Mouse (Mus musculus) midbrain, embryonic 16.5 days (tissue): ENCODE measurements around the gene Tbca. TPM values are rescaled to one million over a fixed set of nuclear protein-coding genes. Genes with fewer than 3 reads are reported as not detected.

Source experiments
- ATAC-seq: fragments of 200-750 bp; cut with Nextera tagmentation; 2 replicates; pipeline ENCODE4 v1.8.0; 2017; ENCODE audit warnings: moderate TSS enrichment
- H3K27ac ChIP-seq: fragments of 300-500 bp; sonication (generic); 2 replicates; pipeline ENCODE4 v1.5.1; 2014; ENCODE audit warnings: mild to moderate bottlenecking, low read length, mixed read lengths
- H3K27me3 ChIP-seq: fragments of 300-500 bp; sonication (generic); 2 replicates; pipeline ENCODE4 v1.6.1; 2014; ENCODE audit warnings: low read depth, low read length, mixed read lengths; ENCODE audit not compliant: control insufficient read depth, insufficient read depth
- H3K36me3 ChIP-seq: fragments of 300-500 bp; sonication (generic); 2 replicates; pipeline ENCODE4 v1.6.1; 2014; ENCODE audit warnings: mild to moderate bottlenecking, low read length, moderate library complexity, mixed read lengths; ENCODE audit not compliant: control insufficient read depth, insufficient read depth
- H3K4me1 ChIP-seq: fragments of 300-500 bp; sonication (generic); 2 replicates; pipeline ENCODE4 v1.6.1; 2014; ENCODE audit warnings: mild to moderate bottlenecking, low read length, mixed read lengths; ENCODE audit not compliant: control insufficient read depth, insufficient read depth
- H3K4me2 ChIP-seq: fragments of 300-500 bp; sonication (generic); 2 replicates; pipeline ENCODE4 v1.6.1; 2014; ENCODE audit warnings: mild to moderate bottlenecking, low read length, mixed read lengths
- H3K4me3 ChIP-seq: fragments of 300-500 bp; sonication (generic); 2 replicates; pipeline ENCODE4 v1.5.1; 2014; ENCODE audit warnings: low read depth, mild to moderate bottlenecking, low read length, moderate library complexity, mixed read lengths
- H3K9ac ChIP-seq: fragments of 300-500 bp; sonication (generic); 2 replicates; pipeline ENCODE4 v1.6.1; 2014; ENCODE audit warnings: low read depth, low read length, mixed read lengths
- H3K9me3 ChIP-seq: fragments of 300-500 bp; sonication (generic); replicated peaks from 2 replicates; pipeline ENCODE4 v1.6.1; 2014; ENCODE audit warnings: mild to moderate bottlenecking, low read length, mixed read lengths; ENCODE audit not compliant: control insufficient read depth, poor library complexity, severe bottlenecking
- WGBS: fragments of 180-500 bp; shearing (Covaris S2); extraction: QIAGEN DNeasy Blood & Tissue Kit; methylation state at CpG from one replicate; pipeline ENCODE4 v1.1.7; 2014; 5-methylcytosine and 5-hydroxymethylcytosine counted together
- polyA plus RNA-seq: library from polyadenylated mRNA; unstranded; fragments of >200 nt; fragmentation: Nextera tagmentation; extraction: Ambion mirVana; gene quantifications from 2 replicates; pipeline ENCODE4 v1.2.1, GENCODE M21; 2015

Gene Tbca
- polyA plus RNA-seq, 1 experiment from 2014 or later, result 304 TPM

- Histone ChIP-seq H3K4me3 (0 out of 2 replicates have a peak overlapping the region, but pooled peaks have one; percentile 2), H3K4me1 (peaks cover 2% of the 10 kb centered on the region; the same call in 1 of the 2 replicates), H3K27me3 (peaks cover 43% of the 10 kb centered on the region), H3K4me2 (peak overlapping the region; percentile 22), H3K27ac (peak overlapping the region; percentile 20; the same call in 1 of the 2 replicates), H3K9me3 (no peaks in the 10 kb centered on the region), H3K9ac (no peak overlapping the region), H3K36me3 (no peaks in the 10 kb centered on the region)
- ATAC-seq, result no peak
- WGBS, result 0% methylated on average over 54 of the region's 54 CpGs
Measured at GRCm38 (mm10) chr13:94873111-94874038, 84.7 kb downstream of the Tbca start.

- no peak for ATAC-seq
- H3K36me3 ChIP-seq, result no peaks in the 10 kb centered on the region
- H3K4me1 ChIP-seq, result no peaks in the 10 kb centered on the region
- H3K9me3 ChIP-seq, result no peaks in the 10 kb centered on the region
- H3K9ac ChIP-seq, result no peak overlapping the region
- H3K4me2 ChIP-seq, result no peak overlapping the region
- WGBS, result under 1% methylated on average over 8 of the region's 8 CpGs
- H3K4me3 ChIP-seq, result no peak overlapping the region
- H3K27ac ChIP-seq, result no peak overlapping the region
- peaks cover 39% of the 10 kb centered on the region for H3K27me3 ChIP-seq
Measured at GRCm38 (mm10) chr13:94874039-94874425, 85.3 kb downstream of the Tbca start.

GRCm38 (mm10) chr13:94874656-94875395 is 86.1 kb downstream of the Tbca start:
- no peak overlapping the region for H3K4me2 ChIP-seq
- no peaks in the 10 kb centered on the region for H3K4me1 ChIP-seq
- no peaks in the 10 kb centered on the region for H3K36me3 ChIP-seq
- H3K4me3 ChIP-seq, result peak overlapping the region; percentile 7; the same call in 1 of the 2 replicates
- under 1% methylated on average over 22 of the region's 23 CpGs for WGBS
- 0 out of 2 replicates have a peak, but pooled peaks have one; percentile 39 for ATAC-seq
- no peak overlapping the region for H3K9ac ChIP-seq
- no peaks in the 10 kb centered on the region for H3K9me3 ChIP-seq
- 0 out of 2 replicates have a peak overlapping the region, but pooled peaks have one; percentile 11 for H3K27ac ChIP-seq
- peaks cover 39% of the 10 kb centered on the region for H3K27me3 ChIP-seq

- WGBS, result under 1% methylated on average over 30 of the region's 30 CpGs
- Histone ChIP-seq H3K4me3 (peak within 1 kb of the TSS; percentile 12; the same call in 1 of the 2 replicates), H3K4me1 (no peaks in the 10 kb centered on the region), H3K27ac (0 out of 2 replicates have a peak within 1 kb of the TSS, but pooled peaks have one; percentile 11), H3K9ac (no peak within 1 kb of the TSS), H3K9me3 (no peaks in the 10 kb centered on the region), H3K27me3 (peaks cover 40% of the 10 kb centered on the region), H3K36me3 (no peaks in the 10 kb centered on the region), H3K4me2 (no peak within 1 kb of the TSS)
- ATAC-seq, result peak; percentile 30; the same call in 1 of the 2 replicates
Measured at GRCm38 (mm10) chr13:94875396-94875880, 86.7 kb downstream of the Tbca start, which contains the start of gene Otp. Gene Otp, plus strand, starts transcription at chr13:94875602.

GRCm38 (mm10) chr13:94876286-94877210 is 87.8 kb downstream of the Tbca start:
- Histone ChIP-seq H3K27ac (no peak overlapping the region), H3K9me3 (no peaks in the 10 kb centered on the region), H3K4me2 (no peak overlapping the region), H3K9ac (no peak overlapping the region), H3K36me3 (no peaks in the 10 kb centered on the region), H3K27me3 (peaks cover 50% of the 10 kb centered on the region), H3K4me3 (peak overlapping the region; percentile 15; the same call in 1 of the 2 replicates), H3K4me1 (no peaks in the 10 kb centered on the region)
- ATAC-seq, result no peak
- WGBS, result 1% methylated on average over 28 of the region's 30 CpGs

- H3K36me3 ChIP-seq, result no peaks in the 10 kb centered on the region
- H3K27me3 ChIP-seq, result peaks cover 56% of the 10 kb centered on the region
- ATAC-seq, result no peak
- H3K9me3 ChIP-seq, result no peaks in the 10 kb centered on the region
- no peaks in the 10 kb centered on the region for H3K4me1 ChIP-seq
- H3K9ac ChIP-seq, result no peak overlapping the region
- no peak overlapping the region for H3K4me2 ChIP-seq
- H3K4me3 ChIP-seq, result peak overlapping the region; percentile 15; the same call in 1 of the 2 replicates
- no peak overlapping the region for H3K27ac ChIP-seq
- WGBS, result under 1% methylated on average over 27 of the region's 27 CpGs
Measured at GRCm38 (mm10) chr13:94877211-94877590, 88.5 kb downstream of the Tbca start.

- no peak for ATAC-seq
- H3K4me3 ChIP-seq, result no peak overlapping the region
- H3K9ac ChIP-seq, result no peak overlapping the region
- peaks cover 4% of the 10 kb centered on the region for H3K4me1 ChIP-seq
- no peak overlapping the region for H3K4me2 ChIP-seq
- H3K27me3 ChIP-seq, result peaks cover 61% of the 10 kb centered on the region
- H3K36me3 ChIP-seq, result no peaks in the 10 kb centered on the region
- H3K9me3 ChIP-seq, result no peaks in the 10 kb centered on the region
- H3K27ac ChIP-seq, result no peak overlapping the region
- 11% methylated on average over 10 of the region's 10 CpGs for WGBS
Measured at GRCm38 (mm10) chr13:94877991-94878745, 89.5 kb downstream of the Tbca start.
